In genomic region chr12:104907133-104907532, GRCm38 (mm10) we compare ENCODE assay signal across 24 mouse cellular contexts. TPM values are rescaled to one million over a fixed set of nuclear protein-coding genes. Genes with fewer than 3 reads are reported as not detected.
DNase-seq lines count a peak whose midpoint lies in the region; ATAC-seq and TF ChIP-seq lines count a peak whose summit lies in the region.
"Had no signal": no experiment of that assay in that cellular context is flagged by ENCODE, and none has a peak within 500 bp of the region (broad histone marks: within the 10 kb centered on the region; RNA-seq: fewer than 3 reads in every experiment).

No protein-coding gene starts in this region.

- peaks cover 3% of the 10 kb centered on the region; the same call in 1 of the 2 replicates for H3K4me1 ChIP-seq in intestine, embryonic 16.5 days (ENCODE audit: control insufficient read depth, insufficient read depth, low read length)
- no peaks in the 10 kb centered on the region for H3K4me1 ChIP-seq in intestine, postnatal 0 days (replicated peaks; ENCODE audit: control insufficient read depth, insufficient read depth, low read length)
- H3K4me1 ChIP-seq: stomach, embryonic 15.5 days had no signal

- H3K27me3 ChIP-seq in intestine, embryonic 16.5 days (replicated peaks; ENCODE audit: control insufficient read depth, insufficient read depth, low read length), result no peaks in the 10 kb centered on the region
- no peaks in the 10 kb centered on the region for H3K27me3 ChIP-seq in intestine, postnatal 0 days (replicated peaks; ENCODE audit: control insufficient read depth, insufficient read depth, low read length)
- H3K27me3 ChIP-seq: forebrain, embryonic 15.5 days; stomach, embryonic 15.5 days had no signal

- peaks cover 3% of the 10 kb centered on the region; the same call in 1 of the 2 replicates for H3K9me3 ChIP-seq in intestine, embryonic 16.5 days (ENCODE audit: control insufficient read depth, low read length)
- H3K9me3 ChIP-seq in intestine, postnatal 0 days (ENCODE audit: control insufficient read depth), result no peaks in the 10 kb centered on the region
- H3K9me3 ChIP-seq: forebrain, embryonic 15.5 days; heart, embryonic 10.5 days; hindbrain, embryonic 13.5 days; neural tube, embryonic 13.5 days; stomach, embryonic 15.5 days had no signal

- no peaks in the 10 kb centered on the region for H3K36me3 ChIP-seq in intestine, embryonic 16.5 days (ENCODE audit: control insufficient read depth, insufficient read depth, low read length)
- no peaks in the 10 kb centered on the region for H3K36me3 ChIP-seq in intestine, postnatal 0 days (ENCODE audit: control insufficient read depth, insufficient read depth)
- H3K36me3 ChIP-seq: forebrain, embryonic 15.5 days; heart, embryonic 10.5 days; hindbrain, embryonic 13.5 days; liver, embryonic 12.5 days; neural tube, embryonic 13.5 days; stomach, embryonic 15.5 days had no signal

- WGBS in intestine, embryonic 16.5 days, result 91% methylated on average over 2 of the region's 2 CpGs
- 90% methylated on average over 2 of the region's 2 CpGs for WGBS in intestine, postnatal 0 days

- no peak overlapping the region for H3K27ac ChIP-seq in intestine, embryonic 16.5 days (ENCODE audit: low read length)
- no peak overlapping the region for H3K27ac ChIP-seq in intestine, postnatal 0 days (ENCODE audit: low read depth, low read length)
- H3K27ac ChIP-seq: forebrain, embryonic 15.5 days; heart, embryonic 10.5 days; hindbrain, embryonic 13.5 days; liver, embryonic 12.5 days; macrophage; neural tube, embryonic 13.5 days; stomach, embryonic 15.5 days had no signal

- H3K4me2 ChIP-seq in intestine, embryonic 16.5 days (ENCODE audit: low read depth, low read length), result no peak overlapping the region
- H3K4me2 ChIP-seq in intestine, postnatal 0 days (replicated peaks; ENCODE audit: low read depth), result no peak overlapping the region
- H3K4me2 ChIP-seq: forebrain, embryonic 15.5 days; hindbrain, embryonic 13.5 days; liver, embryonic 12.5 days; lung, embryonic 14.5 days; neural tube, embryonic 13.5 days; stomach, embryonic 15.5 days had no signal

- H3K9ac ChIP-seq in intestine, embryonic 16.5 days (ENCODE audit: low read depth, low read length), result no peak overlapping the region
- no peak overlapping the region for H3K9ac ChIP-seq in intestine, postnatal 0 days (ENCODE audit: low read depth, low read length)
- H3K9ac ChIP-seq: forebrain, embryonic 15.5 days; hindbrain, embryonic 13.5 days; liver, embryonic 12.5 days; lung, embryonic 14.5 days; neural tube, embryonic 13.5 days; stomach, embryonic 15.5 days had no signal

- TF ChIP-seq CTCF in intestine, postnatal 0 days (IDR thresholded peaks at IDR 0.05; ENCODE audit: low read depth), result no peak

- no peak overlapping the region for H3K4me3 ChIP-seq in intestine, embryonic 16.5 days (ENCODE audit: low read length)
- no peak overlapping the region for H3K4me3 ChIP-seq in intestine, postnatal 0 days (ENCODE audit: low read depth, low read length)
- H3K4me3 ChIP-seq: forebrain, embryonic 15.5 days; heart, embryonic 10.5 days; hindbrain, embryonic 13.5 days; liver, embryonic 12.5 days; neural tube, embryonic 13.5 days; stomach, embryonic 15.5 days had no signal

- 0 out of 2 replicates have a peak, but pooled peaks have one; percentile 15 for ATAC-seq in intestine, embryonic 16.5 days
- ATAC-seq in intestine, postnatal 0 days, result no peak
- ATAC-seq in megakaryocyte progenitor cell, adult 5-6 weeks (replicated peaks; ENCODE audit: poor library complexity), result peak; percentile 43; the same call in 1 of the 2 replicates
- ATAC-seq: activated CD4-positive, CD25-positive, alpha-beta regulatory T cell, adult 4 months; forebrain, embryonic 15.5 days; liver, embryonic 12.5 days had no signal

- peak; percentile 66 for DNase-seq in ES-CJ7 (ENCODE audit: low read depth, low spot score)
- DNase-seq in c-Kit-negative CD71-positive TER-119-positive erythroid progenitor cells, embryonic 14.5 days (ENCODE audit: low read depth, low spot score), result peak; percentile 13
- no peak for DNase-seq in neural tube, embryonic 10.5 days (ENCODE audit: extremely low spot score, low spot score)
- DNase-seq in adipocyte (ENCODE audit: low spot score), result no peak
- DNase-seq: adrenal gland, postnatal 14 days; cerebellum, adult 2 months; gastrocnemius, postnatal 36 days; kidney, postnatal 36 days; layer of hippocampus, adult 9-11 months; lung, embryonic 14.5 days; thymus, adult 18-20 months; thymus, postnatal 4 days had no signal

RNA-seq across cellular contexts. Expression of gene Clmn, which starts 42.3 kb away (rescaled TPM):
- polyA plus RNA-seq in intestine, embryonic 16.5 days (2015; fragmentation: Nextera tagmentation; extraction: Ambion mirVana), result 2.9 and 3.0 TPM in 2 replicates
- 8.8 and 9.3 TPM in 2 replicates for polyA plus RNA-seq in intestine, postnatal 0 days (2015; fragmentation: Nextera tagmentation; extraction: Ambion mirVana)
- 0.10 TPM in 1 of 2 replicates, not detected in the other for total RNA-seq in megakaryocyte progenitor cell, adult 5-6 weeks (2015)
- total RNA-seq in megakaryocyte progenitor cell, adult 5-6 weeks (2017), result not detected in 2 replicates
- total RNA-seq: monocyte, adult 5-6 weeks had no signal
- polyA plus RNA-seq: macrophage had no signal

Comparison
In these comparisons a context has a peak if more than half of its experiments do, and no peak if none do; other contexts are left out.
1. DNase-seq: peak in ES-CJ7 (single experiment) and c-Kit-negative CD71-positive TER-119-positive erythroid progenitor cells, embryonic 14.5 days (single experiment); none in neural tube, embryonic 10.5 days (single experiment) and adipocyte (single experiment).